Mouse (Mus musculus) heart, embryonic 10.5 days (tissue): ENCODE results near the gene Vps33b. TPM values are rescaled to one million over a fixed set of nuclear protein-coding genes. Genes with fewer than 3 reads are reported as not detected.

Source experiments
- DNase-seq: peaks from one replicate; pipeline ENCODE4 v3.0.0-alpha.2; 2017; ENCODE audit warnings: low spot score
- H3K27ac ChIP-seq: fragments of 300-500 bp; sonication (generic); 2 replicates; pipeline ENCODE4 v1.5.1; 2016; ENCODE audit warnings: mild to moderate bottlenecking
- H3K27me3 ChIP-seq: fragments of 300-500 bp; sonication (generic); 2 replicates; pipeline ENCODE4 v1.6.1; 2016; ENCODE audit warnings: mild to moderate bottlenecking; ENCODE audit not compliant: poor library complexity, insufficient read depth, severe bottlenecking
- H3K36me3 ChIP-seq: fragments of 300-500 bp; sonication (generic); 2 replicates; pipeline ENCODE4 v1.6.1; 2016; ENCODE audit warnings: mild to moderate bottlenecking, moderate library complexity
- H3K4me1 ChIP-seq: fragments of 300-500 bp; sonication (generic); 2 replicates; pipeline ENCODE4 v1.6.1; 2016; ENCODE audit warnings: mild to moderate bottlenecking
- H3K4me3 ChIP-seq: fragments of 300-500 bp; sonication (generic); 2 replicates; pipeline ENCODE4 v1.5.1; 2016; ENCODE audit warnings: mild to moderate bottlenecking, moderate library complexity
- H3K9me3 ChIP-seq: fragments of 300-500 bp; sonication (generic); 2 replicates; pipeline ENCODE4 v1.6.1; 2016; ENCODE audit warnings: mild to moderate bottlenecking, moderate library complexity
- WGBS: fragments of 180-500 bp; shearing (Covaris S2); methylation state at CpG from one replicate; pipeline ENCODE4 v1.1.7; 2016; 5-methylcytosine and 5-hydroxymethylcytosine counted together
- polyA plus RNA-seq: library from polyadenylated mRNA; unstranded; fragments of >200 nt; fragmentation: Nextera tagmentation; extraction: Ambion mirVana; gene quantifications from 2 replicates; pipeline ENCODE4 v1.2.1, GENCODE M21; 2016

Vps33b gene
- polyA plus RNA-seq, 1 experiment from 2014 or later = 15.3 TPM

GRCm38 (mm10) chr7:80331433-80331832, 62.0 kb downstream of the Vps33b start:
- DNase-seq = no peak
- H3K36me3 ChIP-seq = peaks cover 100% of the 10 kb centered on the region
- H3K27me3 ChIP-seq = no peaks in the 10 kb centered on the region
- no peak overlapping the region for H3K4me3 ChIP-seq
- H3K4me1 ChIP-seq = peaks cover 8% of the 10 kb centered on the region; the same call in 1 of the 2 replicates
- WGBS = 90% methylated on average over 19 of the region's 19 CpGs
- H3K9me3 ChIP-seq = no peaks in the 10 kb centered on the region; the same call in 1 of the 2 replicates
- H3K27ac ChIP-seq = no peak overlapping the region

- peaks cover 82% of the 10 kb centered on the region for H3K36me3 ChIP-seq
- no peak overlapping the region for H3K27ac ChIP-seq
- no peak overlapping the region for H3K4me3 ChIP-seq
- no peaks in the 10 kb centered on the region for H3K27me3 ChIP-seq
- no peaks in the 10 kb centered on the region; the same call in 1 of the 2 replicates for H3K9me3 ChIP-seq
- DNase-seq = no peak
- 84% methylated on average over 4 of the region's 4 CpGs for WGBS
- peaks cover 20% of the 10 kb centered on the region for H3K4me1 ChIP-seq
Observed at GRCm38 (mm10) chr7:80334848-80335247, 65.4 kb downstream of the Vps33b start.

GRCm38 (mm10) chr7:80336932-80337331, 67.5 kb downstream of the Vps33b start:
- H3K36me3 ChIP-seq = peaks cover 61% of the 10 kb centered on the region
- DNase-seq = no peak
- no peak overlapping the region for H3K27ac ChIP-seq
- 87% methylated on average over 3 of the region's 3 CpGs for WGBS
- no peaks in the 10 kb centered on the region; the same call in 1 of the 2 replicates for H3K9me3 ChIP-seq
- 0 out of 2 replicates have a peak, but pooled peaks cover 10% of the 10 kb centered on the region for H3K27me3 ChIP-seq
- H3K4me1 ChIP-seq = peaks cover 30% of the 10 kb centered on the region
- H3K4me3 ChIP-seq = no peak overlapping the region

GRCm38 (mm10) chr7:80339371-80339770, 69.9 kb downstream of the Vps33b start:
- H3K27me3 ChIP-seq = 0 out of 2 replicates have a peak, but pooled peaks cover 11% of the 10 kb centered on the region
- H3K9me3 ChIP-seq = no peaks in the 10 kb centered on the region
- peaks cover 37% of the 10 kb centered on the region for H3K36me3 ChIP-seq
- peak overlapping the region; percentile 67 for H3K4me3 ChIP-seq
- peaks cover 44% of the 10 kb centered on the region for H3K4me1 ChIP-seq
- 9% methylated on average over 17 of the region's 17 CpGs for WGBS
- H3K27ac ChIP-seq = peak overlapping the region; percentile 90
- no peak for DNase-seq

GRCm38 (mm10) chr7:80339793-80340628, 70.6 kb downstream of the Vps33b start:
- under 1% methylated on average over 45 of the region's 45 CpGs for WGBS
- Histone ChIP-seq H3K4me1 (peaks cover 44% of the 10 kb centered on the region), H3K27ac (peak overlapping the region; percentile 90)

GRCm38 (mm10) chr7:80340793-80341192, 71.3 kb downstream of the Vps33b start, which contains the start of gene Unc45a:
TSS of gene Unc45a (minus strand) at chr7:80341005.
- no peaks in the 10 kb centered on the region for H3K9me3 ChIP-seq
- H3K4me3 ChIP-seq = peak within 1 kb of the TSS; percentile 67
- H3K36me3 ChIP-seq = peaks cover 27% of the 10 kb centered on the region
- peak; percentile 92 for DNase-seq
- peaks cover 40% of the 10 kb centered on the region for H3K4me1 ChIP-seq
- H3K27ac ChIP-seq = peak within 1 kb of the TSS; percentile 90
- WGBS = 3% methylated on average over 11 of the region's 11 CpGs
- 0 out of 2 replicates have a peak, but pooled peaks cover 11% of the 10 kb centered on the region for H3K27me3 ChIP-seq

More at GRCm38 (mm10) chr7:80339793-80340628, 70.6 kb downstream of the Vps33b start:
- no peaks in the 10 kb centered on the region for H3K9me3 ChIP-seq
- H3K4me3 ChIP-seq = peak overlapping the region; percentile 67
- DNase-seq = peak; percentile 99
- 0 out of 2 replicates have a peak, but pooled peaks cover 11% of the 10 kb centered on the region for H3K27me3 ChIP-seq
- H3K36me3 ChIP-seq = peaks cover 30% of the 10 kb centered on the region

Other genes starting within 250 kb of the Vps33b start
- gene Zfp710, start 244.8 kb upstream of the Vps33b start, polyA plus RNA-seq = 14.8 and 20.8 TPM in 2 replicates
- gene Idh2, start 154.3 kb upstream of the Vps33b start, polyA plus RNA-seq = 830 and 1,266 TPM in 2 replicates
- gene Sema4b, start 82.8 kb upstream of the Vps33b start, polyA plus RNA-seq = 7.8 and 8.9 TPM in 2 replicates
- gene Cib1, start 36.8 kb upstream of the Vps33b start, polyA plus RNA-seq = 61.9 and 74.9 TPM in 2 replicates
- gene Gdpgp1, start 36.8 kb upstream of the Vps33b start, polyA plus RNA-seq = 5.2 and 5.8 TPM in 2 replicates
- gene Ttll13, start 23.3 kb upstream of the Vps33b start, polyA plus RNA-seq = 0.54 and 0.84 TPM in 2 replicates
- 45.7 and 47.2 TPM in 2 replicates for gene Ngrn, start 8.4 kb upstream of the Vps33b start, polyA plus RNA-seq
- 153 and 163 TPM in 2 replicates for gene Prc1, start 24.8 kb downstream of the Vps33b start, polyA plus RNA-seq
- gene Rccd1, start 54.8 kb downstream of the Vps33b start, polyA plus RNA-seq = 9.8 and 10.3 TPM in 2 replicates
- gene Unc45a, start 71.4 kb downstream of the Vps33b start, polyA plus RNA-seq = 24.3 and 34.2 TPM in 2 replicates
- 18.3 and 18.4 TPM in 2 replicates for gene Hddc3, start 73.5 kb downstream of the Vps33b start, polyA plus RNA-seq
- gene Man2a2, start 101.7 kb downstream of the Vps33b start, polyA plus RNA-seq = 20.0 and 20.9 TPM in 2 replicates
- 9.7 and 11.7 TPM in 2 replicates for gene Fes, start 118.3 kb downstream of the Vps33b start, polyA plus RNA-seq
- 18.1 and 20.7 TPM in 2 replicates for gene Furin, start 135.8 kb downstream of the Vps33b start, polyA plus RNA-seq